In the genomic region with DNA sequence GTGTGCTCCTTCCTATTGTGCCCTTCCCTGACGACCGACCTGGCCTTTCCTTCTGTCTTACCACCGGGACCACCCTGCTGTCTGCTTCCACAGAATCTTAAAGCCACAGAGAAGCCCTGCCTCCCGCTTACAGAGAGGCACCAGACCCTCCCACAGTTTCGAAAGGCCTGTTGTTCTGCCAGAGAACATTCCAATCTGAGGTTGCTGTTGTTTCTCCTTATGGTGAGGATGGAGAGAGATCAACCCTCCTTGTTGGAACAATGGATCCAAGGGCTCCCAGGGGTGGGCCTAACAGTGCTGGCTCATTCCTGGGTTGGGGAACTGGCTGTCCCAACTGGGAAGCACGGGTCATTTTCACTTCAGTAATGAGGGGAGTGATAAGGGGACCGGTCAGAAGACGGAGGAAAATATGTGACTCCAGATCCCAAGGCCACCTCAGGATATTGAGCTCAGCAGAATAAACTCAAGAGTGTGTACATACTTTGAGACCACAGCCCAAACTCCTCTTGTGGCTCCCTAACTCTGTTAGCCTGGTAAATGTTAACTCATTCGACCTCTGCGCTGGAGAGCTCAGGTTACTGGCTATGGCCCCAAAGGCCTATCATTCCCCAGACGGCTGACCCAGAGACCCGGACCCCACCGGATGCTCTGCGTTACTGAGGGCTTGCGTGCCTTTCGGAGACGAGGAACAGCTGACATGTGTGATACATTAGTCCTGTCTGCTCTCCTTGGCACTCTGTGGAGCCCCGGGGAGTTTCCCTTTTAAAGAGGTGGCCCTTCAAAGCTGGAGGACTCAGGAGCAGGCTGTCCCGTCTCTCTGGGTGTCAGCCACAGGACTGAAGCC, we compare ENCODE assay signal across 9 mouse cellular contexts. TPM values are rescaled to one million over a fixed set of nuclear protein-coding genes. Genes with fewer than 3 reads are reported as not detected.
DNase-seq lines count a peak whose midpoint lies in the region; ATAC-seq and TF ChIP-seq lines count a peak whose summit lies in the region.
"Had no signal": no experiment of that assay in that cellular context is flagged by ENCODE, and none has a peak within 500 bp of the region (broad histone marks: within the 10 kb centered on the region; RNA-seq: fewer than 3 reads in every experiment).

TSS of gene Dpep1 (plus strand) at position 677 of the 844 bp plus-strand sequence.

- WGBS in embryonic facial prominence, embryonic 15.5 days, result 21% methylated on average over 19 of the region's 19 CpGs
- WGBS in lung, adult 2 months, result 25% methylated on average over 19 of the region's 19 CpGs

- H3K4me1 ChIP-seq in embryonic facial prominence, embryonic 15.5 days, result peaks cover 51% of the 10 kb centered on the region
- H3K4me1 ChIP-seq in lung, adult 2 months (ENCODE audit: control insufficient read depth, insufficient read depth, low read length), result no peaks in the 10 kb centered on the region; the same call in 1 of the 2 replicates

- no peak for TF ChIP-seq CTCF in lung, adult 2 months (IDR thresholded peaks at IDR 0.05; ENCODE audit: insufficient read depth, low read length)

- H3K27me3 ChIP-seq in embryonic facial prominence, embryonic 15.5 days, result no peaks in the 10 kb centered on the region

- peak within 1 kb of the TSS; percentile 82 for H3K27ac ChIP-seq in embryonic facial prominence, embryonic 15.5 days (replicated peaks)

- H3K9ac ChIP-seq in embryonic facial prominence, embryonic 15.5 days, result no peak within 1 kb of the TSS

- peak within 1 kb of the TSS; percentile 4; the same call in 1 of the 2 replicates for H3K4me3 ChIP-seq in embryonic facial prominence, embryonic 15.5 days (replicated peaks)
- peak within 1 kb of the TSS; percentile 62 for H3K4me3 ChIP-seq in lung, adult 2 months (replicated peaks; ENCODE audit: extremely low read depth, low read depth, low read length)

- peak; percentile 39; the same call in 1 of the 2 replicates for ATAC-seq in embryonic facial prominence, embryonic 15.5 days (ENCODE audit: insufficient number of reproducible peaks, low FRiP score, low TSS enrichment, low read depth)
- no peak for ATAC-seq in monocyte, adult 5-6 weeks (replicated peaks; ENCODE audit: insufficient number of reproducible peaks, low FRiP score, low TSS enrichment, poor library complexity, severe bottlenecking)

- no peaks in the 10 kb centered on the region for H3K9me3 ChIP-seq in embryonic facial prominence, embryonic 15.5 days (replicated peaks)

- no peaks in the 10 kb centered on the region for H3K36me3 ChIP-seq in embryonic facial prominence, embryonic 15.5 days

- TF ChIP-seq POLR2A in lung, adult 2 months (IDR thresholded peaks at IDR 0.05; ENCODE audit: borderline replicate concordance, extremely low read depth, low read depth, low read length), result peak; percentile 50; the same call in 1 of the 2 replicates

- H3K4me2 ChIP-seq in embryonic facial prominence, embryonic 15.5 days (replicated peaks), result peak within 1 kb of the TSS; percentile 27; the same call in 1 of the 2 replicates

- peak; percentile 76 for DNase-seq in adipocyte (ENCODE audit: low spot score)
- peak; percentile 57 for DNase-seq in heart, postnatal 4 days
- DNase-seq in lung, adult 2 months, result peak; percentile 31
- DNase-seq in layer of hippocampus, adult 9-11 months, result no peak
- DNase-seq in cerebellum, adult 8-10 months, result no peak
- DNase-seq in thymus, postnatal 0 days (ENCODE audit: low spot score), result no peak

RNA-seq across cellular contexts. Expression of gene Dpep1, which starts in this region (rescaled TPM):
- 14.3 and 18.6 TPM in 2 replicates for polyA plus RNA-seq in embryonic facial prominence, embryonic 15.5 days (2015; fragmentation: Nextera tagmentation; extraction: Ambion mirVana)
- total RNA-seq in heart, postnatal 4 days (2021), result 10 to 100 TPM in 1 of 2 experiments, 1 to 10 TPM in 1; 7.5 to 11.6 TPM
- polyA plus RNA-seq in lung, adult 2 months (2012; rRNA removed), result 210 and 267 TPM in 2 replicates
- not detected in 3 replicates for total RNA-seq in monocyte, adult 5-6 weeks (2017)
- polyA plus RNA-seq in thymus, postnatal 0 days (2015; fragmentation: Nextera tagmentation; extraction: Ambion mirVana), result 2.7 and 3.7 TPM in 2 replicates
- total RNA-seq: hematopoietic stem cell, adult 5-6 weeks had no signal

Comparison
In these comparisons a context has a peak if more than half of its experiments do, and no peak if none do; other contexts are left out.
1. RNA of gene Dpep1 (polyA plus RNA-seq): 210 to 267 TPM in lung, adult 2 months; 14.3 to 18.6 TPM in embryonic facial prominence, embryonic 15.5 days and 2.7 to 3.7 TPM in thymus, postnatal 0 days; every median in the first group is over 10 times any median in the second.
2. DNase-seq: peak in adipocyte (single experiment), heart, postnatal 4 days (single experiment) and lung, adult 2 months (single experiment); none in layer of hippocampus, adult 9-11 months (single experiment), cerebellum, adult 8-10 months (single experiment) and thymus, postnatal 0 days (single experiment).